Mouse (Mus musculus) frontal cortex, adult 2 months (tissue): ENCODE data around the gene Prx. TPM values are rescaled to one million over a fixed set of nuclear protein-coding genes. Genes with fewer than 3 reads are reported as not detected.

Experiments used
- DNase-seq, 2 experiments: peaks; one replicate each; pipeline ENCODE4 v3.0.0; 2022; ENCODE audit warnings: low spot score in 1 of 2; ENCODE audit errors: extremely low spot score in 1 of 2
- polyA plus RNA-seq: library from polyadenylated mRNA; depleted of rRNA; stranded (reverse); fragments of >200 nt; gene quantifications from 2 replicates; pipeline ENCODE4 v1.2.3, GENCODE M21; 2012

Prx gene
- polyA plus RNA-seq, 1 experiment, result 0.46 TPM

- DNase-seq, result no peak
Observed at GRCm38 (mm10) chr7:27520104-27520503, 21.0 kb downstream of the Prx start.

GRCm38 (mm10) chr7:27520599-27520998 lies 21.5 kb downstream of the Prx start:
- no peak for DNase-seq

- DNase-seq, result no peak
Observed at GRCm38 (mm10) chr7:27522967-27523366, 23.8 kb downstream of the Prx start, which contains the start of gene Hipk4. Hipk4 (plus strand) TSS chr7:27523267.

DNA sequence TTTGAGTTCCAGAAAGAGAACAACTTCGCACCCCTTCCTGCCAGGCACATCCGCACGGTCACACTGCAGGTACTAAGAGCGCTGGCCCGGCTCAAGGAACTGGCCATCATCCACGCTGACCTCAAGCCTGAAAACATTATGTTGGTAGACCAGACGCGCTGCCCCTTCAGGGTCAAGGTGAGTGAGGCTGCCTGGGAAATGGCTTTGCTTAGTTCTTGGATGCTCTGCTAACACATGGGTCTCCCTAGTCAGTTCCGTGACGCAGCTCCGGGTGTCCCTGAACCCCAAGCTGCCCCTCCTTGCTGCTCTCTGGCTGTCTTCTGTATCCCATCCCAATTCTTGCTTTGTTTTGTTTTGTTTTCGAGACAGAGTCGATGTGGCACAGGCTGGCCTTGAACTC lies 24.7 kb downstream of the Prx start:
- no peak for DNase-seq

DNA sequence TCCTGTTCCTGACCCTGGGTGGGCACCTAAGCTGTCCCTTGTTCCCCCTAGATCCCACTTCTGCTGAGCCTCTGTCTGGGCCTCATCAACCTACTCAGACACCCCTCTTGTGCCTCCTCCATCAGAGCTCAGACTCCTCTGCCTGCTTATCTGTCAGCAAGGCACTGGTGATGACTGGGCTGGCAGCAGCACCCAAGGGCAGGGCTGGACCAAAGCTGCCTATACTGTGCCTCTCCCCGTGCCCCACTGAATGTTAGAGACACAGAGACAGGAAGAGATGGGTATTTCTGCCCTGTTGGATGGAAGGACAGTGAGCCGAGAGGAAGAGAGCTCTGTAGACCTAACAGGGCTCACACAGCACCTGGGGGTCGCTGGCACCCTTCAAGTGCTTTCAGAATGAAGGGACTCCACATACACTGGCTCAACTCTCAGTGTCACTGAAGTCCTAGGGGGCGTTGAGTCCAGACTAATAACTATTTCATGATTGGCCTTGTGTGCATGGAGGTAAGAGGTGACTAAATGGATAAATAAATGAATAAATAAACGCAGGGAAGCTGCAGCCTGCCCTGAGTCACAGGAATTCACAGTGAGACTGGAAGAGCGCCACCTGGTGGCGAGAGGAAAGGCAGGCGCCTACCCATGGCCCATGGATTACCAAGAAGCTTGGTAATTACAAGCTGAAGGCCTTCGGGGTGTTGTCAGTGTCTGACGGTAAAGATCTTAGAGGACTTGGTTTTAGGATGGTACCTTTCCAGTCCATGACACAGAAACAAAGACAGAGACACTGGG lies 27.1 kb downstream of the Prx start:
- DNase-seq, result peak in 1 of 2 experiments; percentile 87

- DNase-seq, result no peak
Observed at GRCm38 (mm10) chr7:27529070-27529469, 29.9 kb downstream of the Prx start.

GRCm38 (mm10) chr7:27530937-27531336 lies 31.8 kb downstream of the Prx start:
- DNase-seq, result no peak

GRCm38 (mm10) chr7:27531707-27532106 lies 32.6 kb downstream of the Prx start:
- DNase-seq, result no peak

GRCm38 (mm10) chr7:27532480-27533050 lies 33.4 kb downstream of the Prx start:
- DNase-seq, result no peak

DNA sequence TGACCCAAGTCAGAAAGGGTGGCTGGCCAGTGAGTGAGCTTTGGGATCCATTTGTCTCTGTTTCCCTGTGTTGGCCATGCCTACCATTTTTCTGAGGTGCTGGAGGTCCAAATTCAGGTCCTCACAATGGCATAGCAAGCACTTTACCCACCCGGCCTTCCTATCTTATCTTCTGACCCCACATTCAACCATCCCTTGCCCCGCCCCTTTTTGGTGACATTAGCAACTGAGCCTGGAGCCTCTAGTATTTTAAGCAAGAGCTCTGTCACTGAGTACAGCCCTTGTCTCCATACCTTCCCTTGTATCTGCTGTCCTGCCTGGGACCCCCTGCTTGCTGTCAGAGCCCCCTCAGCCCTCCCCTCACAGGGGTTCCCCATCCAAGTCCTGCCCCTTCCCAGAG lies 36.3 kb downstream of the Prx start:
- no peak for DNase-seq

- DNase-seq, result no peak
Observed at GRCm38 (mm10) chr7:27536618-27537017, 37.5 kb downstream of the Prx start.

- no peak for DNase-seq
Observed at GRCm38 (mm10) chr7:27537998-27538397, 38.9 kb downstream of the Prx start.

DNA sequence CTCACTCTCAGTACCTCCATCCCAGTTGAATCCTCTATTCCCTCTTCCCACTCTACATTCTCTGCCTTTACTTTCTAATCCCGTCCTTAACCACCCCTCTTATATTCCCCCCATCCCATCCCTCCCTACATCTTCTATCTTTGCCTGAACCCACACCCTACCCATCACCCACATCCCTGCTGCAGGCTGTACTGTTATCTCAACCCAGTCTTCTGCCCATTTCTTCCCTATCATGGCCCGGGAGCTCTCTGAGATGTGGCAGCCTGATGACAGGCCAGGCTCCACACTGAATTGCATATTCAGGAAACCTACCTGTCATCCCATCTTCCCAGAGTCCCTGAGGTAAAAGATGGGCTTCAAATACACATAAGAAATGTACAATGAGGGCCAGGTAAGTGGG lies 39.7 kb downstream of the Prx start:
- no peak for DNase-seq

DNA sequence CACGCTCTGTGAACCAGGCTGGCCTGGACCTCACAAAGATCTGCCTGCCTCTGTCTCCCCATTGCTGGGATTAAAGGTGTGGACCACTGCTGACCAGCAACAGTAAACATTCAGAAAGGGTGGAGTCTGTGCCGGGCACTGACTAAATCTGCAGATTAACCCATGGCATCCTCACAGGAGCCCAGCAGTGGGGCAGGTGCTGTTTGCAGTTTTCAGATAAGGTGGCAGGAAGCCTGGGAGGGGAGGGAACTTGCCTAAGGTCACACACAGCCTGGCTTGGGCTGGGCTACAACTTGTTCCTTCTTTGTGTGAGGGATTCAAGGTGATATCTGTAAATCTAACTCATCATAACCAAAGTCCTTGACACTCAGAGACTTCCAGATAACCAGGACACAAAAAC lies 41.4 kb downstream of the Prx start:
- no peak for DNase-seq

DNA sequence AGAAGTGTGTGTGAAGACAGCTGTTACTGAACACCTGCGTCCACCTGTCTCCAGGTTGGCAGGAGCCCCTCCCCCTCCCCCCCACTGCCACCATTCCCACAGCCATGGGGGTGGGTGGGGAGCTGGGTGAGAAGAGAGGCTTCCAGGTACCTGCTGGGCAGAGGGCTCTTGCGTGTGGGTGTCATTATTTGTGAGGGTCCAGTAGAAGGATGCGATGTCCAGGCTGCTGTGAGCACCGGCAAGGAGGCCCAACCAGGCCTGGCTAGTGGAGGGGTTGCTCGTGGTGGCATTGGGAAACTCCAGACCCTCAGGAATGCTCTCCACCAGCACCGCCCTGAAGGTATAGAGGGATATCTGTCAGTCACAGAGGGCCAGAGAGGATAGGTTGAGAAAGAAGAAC lies 41.8 kb downstream of the Prx start:
- DNase-seq, result no peak

- DNase-seq, result peak; percentile 93 to 94
Observed at GRCm38 (mm10) chr7:27541431-27541830, 42.3 kb downstream of the Prx start.

DNA sequence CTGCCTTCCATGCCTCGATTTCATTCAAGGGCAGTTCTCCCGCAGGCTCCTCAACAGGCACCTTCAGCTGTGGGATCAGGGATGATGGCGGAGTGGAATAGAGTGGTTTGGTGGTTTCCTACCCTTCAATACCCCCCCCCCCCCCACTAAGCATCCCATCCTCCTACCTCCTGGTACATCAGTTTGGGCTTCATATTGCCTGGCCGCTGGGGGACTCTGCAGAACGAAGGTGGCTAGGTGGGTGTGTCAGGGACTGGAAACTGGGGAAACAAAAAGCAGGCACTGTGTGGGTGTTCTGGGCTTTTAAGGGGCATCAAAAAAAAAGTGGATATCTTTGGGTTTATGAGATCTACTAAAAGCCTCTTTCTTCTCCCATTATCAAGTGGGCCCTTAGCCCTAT lies 42.8 kb downstream of the Prx start:
- DNase-seq, result no peak

GRCm38 (mm10) chr7:27542392-27543033 lies 43.4 kb downstream of the Prx start:
- DNase-seq, result peak; percentile 86 to 92

DNA sequence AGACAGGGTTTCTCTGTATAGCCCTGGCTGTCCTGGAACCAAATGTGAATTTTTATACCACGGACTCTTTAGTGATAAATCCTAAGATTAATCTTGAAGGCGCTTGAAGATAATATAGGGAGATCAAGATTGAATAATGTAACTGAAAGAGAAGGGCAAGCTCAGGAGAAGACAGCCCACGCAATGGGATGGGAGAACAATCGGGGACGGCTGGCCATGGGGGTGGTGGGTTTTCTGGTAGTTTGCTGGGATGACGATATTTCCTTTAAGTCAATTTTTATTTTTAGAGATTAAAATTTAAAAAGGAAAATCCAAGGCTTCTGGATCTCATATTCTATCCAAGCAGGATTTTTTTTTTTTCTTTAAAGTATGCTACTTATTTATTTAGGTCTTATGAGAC lies 43.9 kb downstream of the Prx start:
- DNase-seq, result no peak

- DNase-seq, result no peak
Observed at GRCm38 (mm10) chr7:27543851-27544250, 44.7 kb downstream of the Prx start.

GRCm38 (mm10) chr7:27544675-27545370 lies 45.7 kb downstream of the Prx start:
- DNase-seq, result no peak
